Mouse (Mus musculus) intestine, embryonic 16.5 days (tissue): ENCODE data around the gene Chchd10. TPM values are rescaled to one million over a fixed set of nuclear protein-coding genes. Genes with fewer than 3 reads are reported as not detected.

Experiments
- ATAC-seq: fragments of 200-750 bp; cut with Nextera tagmentation; 2 replicates; pipeline ENCODE4 v1.8.0; 2017; ENCODE audit warnings: moderate TSS enrichment, moderate library complexity
- H3K27ac ChIP-seq: fragments of 300-500 bp; sonication (generic); 2 replicates; pipeline ENCODE4 v1.5.1; 2014; ENCODE audit warnings: mild to moderate bottlenecking, low read length
- H3K27me3 ChIP-seq: fragments of 300-500 bp; sonication (generic); replicated peaks from 2 replicates; pipeline ENCODE4 v1.6.1; 2014; ENCODE audit warnings: low read length, control low read depth, mixed read lengths; ENCODE audit not compliant: control insufficient read depth, insufficient read depth
- H3K36me3 ChIP-seq: fragments of 300-500 bp; sonication (generic); 2 replicates; pipeline ENCODE4 v1.6.1; 2014; ENCODE audit warnings: low read length, control low read depth; ENCODE audit not compliant: control insufficient read depth, insufficient read depth
- H3K4me1 ChIP-seq: fragments of 300-500 bp; sonication (generic); 2 replicates; pipeline ENCODE4 v1.6.1; 2014; ENCODE audit warnings: low read length, control low read depth, mixed read lengths; ENCODE audit not compliant: control insufficient read depth, insufficient read depth
- H3K4me2 ChIP-seq: fragments of 300-500 bp; sonication (generic); 2 replicates; pipeline ENCODE4 v1.6.1; 2014; ENCODE audit warnings: low read depth, low read length, control low read depth
- H3K4me3 ChIP-seq: fragments of 300-500 bp; sonication (generic); 2 replicates; pipeline ENCODE4 v1.5.1; 2014; ENCODE audit warnings: mild to moderate bottlenecking, low read length
- H3K9ac ChIP-seq: fragments of 300-500 bp; sonication (generic); 2 replicates; pipeline ENCODE4 v1.6.1; 2014; ENCODE audit warnings: low read depth, low read length
- H3K9me3 ChIP-seq: fragments of 300-500 bp; sonication (generic); 2 replicates; pipeline ENCODE4 v1.6.1; 2016; ENCODE audit warnings: low read length, control low read depth; ENCODE audit not compliant: control insufficient read depth
- WGBS: fragments of 180-500 bp; shearing (Covaris S2); extraction: QIAGEN DNeasy Blood & Tissue Kit; methylation state at CpG from one replicate; pipeline ENCODE4 v1.1.7; 2014; 5-methylcytosine and 5-hydroxymethylcytosine counted together
- polyA plus RNA-seq: library from polyadenylated mRNA; unstranded; fragments of >200 nt; fragmentation: Nextera tagmentation; extraction: Ambion mirVana; gene quantifications from 2 replicates; pipeline ENCODE4 v1.2.1, GENCODE M21; 2015

The Chchd10 gene
- polyA plus RNA-seq, 1 experiment from 2014 or later = 252 TPM

DNA sequence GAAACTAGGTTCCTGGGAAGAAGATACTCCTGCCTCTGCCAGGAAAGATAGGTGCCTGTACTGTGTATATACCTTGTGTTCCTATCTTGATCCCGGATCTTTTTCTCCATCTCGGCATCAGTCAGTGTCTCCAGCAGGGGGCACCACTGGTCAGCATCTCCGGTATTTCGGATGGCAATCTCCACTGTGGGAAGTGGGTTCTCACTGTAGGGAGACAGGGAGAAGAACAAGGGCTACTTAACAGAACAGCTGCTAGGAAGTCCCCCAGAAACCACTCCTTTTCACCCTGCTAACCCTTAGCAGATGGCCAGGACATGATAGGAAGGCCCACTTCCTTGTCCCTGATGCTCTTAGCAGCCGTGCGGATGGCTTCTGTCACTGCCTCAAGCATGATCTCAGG, 35.6 kb upstream of the Chchd10 start:
- Histone ChIP-seq H3K4me1 (peaks cover 5% of the 10 kb centered on the region), H3K27ac (no peak overlapping the region), H3K9ac (no peak overlapping the region), H3K4me3 (no peak overlapping the region), H3K9me3 (no peaks in the 10 kb centered on the region), H3K4me2 (no peak overlapping the region), H3K27me3 (no peaks in the 10 kb centered on the region), H3K36me3 (peaks cover 21% of the 10 kb centered on the region)
- 38% methylated on average over 6 of the region's 6 CpGs for WGBS
- no peak for ATAC-seq

- 81% methylated on average over 6 of the region's 6 CpGs for WGBS
- Histone ChIP-seq H3K27ac (no peak overlapping the region), H3K4me1 (peaks cover 5% of the 10 kb centered on the region), H3K9me3 (no peaks in the 10 kb centered on the region), H3K36me3 (peaks cover 25% of the 10 kb centered on the region), H3K9ac (no peak overlapping the region), H3K4me3 (no peak overlapping the region), H3K27me3 (no peaks in the 10 kb centered on the region), H3K4me2 (no peak overlapping the region)
- ATAC-seq = no peak
Measured at GRCm38 (mm10) chr10:75898039-75898564, 34.8 kb upstream of the Chchd10 start.

GRCm38 (mm10) chr10:75898846-75899245, 34.1 kb upstream of the Chchd10 start:
- Histone ChIP-seq H3K9me3 (no peaks in the 10 kb centered on the region), H3K4me1 (no peaks in the 10 kb centered on the region), H3K4me2 (no peak overlapping the region), H3K36me3 (peaks cover 29% of the 10 kb centered on the region), H3K4me3 (no peak overlapping the region), H3K27ac (no peak overlapping the region), H3K9ac (no peak overlapping the region), H3K27me3 (no peaks in the 10 kb centered on the region)
- ATAC-seq = 0 out of 2 replicates have a peak, but pooled peaks have one; percentile 7
- WGBS = 55% methylated on average over 3 of the region's 3 CpGs

DNA sequence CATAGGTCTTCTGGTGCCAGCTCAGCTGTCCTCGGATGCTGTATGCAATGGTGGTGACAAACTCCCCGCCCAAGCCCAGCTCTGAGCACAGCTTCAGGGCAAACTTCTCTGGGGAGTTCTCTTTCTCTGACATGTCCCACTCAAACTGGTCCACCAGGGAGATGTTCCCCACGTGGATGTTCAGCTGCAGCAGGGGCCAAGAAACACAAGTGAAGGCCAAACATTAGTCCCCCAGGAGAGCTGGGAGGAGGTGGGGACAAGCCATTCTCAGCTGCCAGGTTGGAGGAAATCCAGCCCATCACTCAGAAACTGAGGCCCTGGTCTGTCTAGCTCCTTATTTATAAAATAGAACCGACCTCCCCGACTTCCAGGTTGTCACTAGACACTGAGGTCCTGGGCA, 28.5 kb upstream of the Chchd10 start:
- Histone ChIP-seq H3K36me3 (peaks cover 31% of the 10 kb centered on the region), H3K4me2 (no peak overlapping the region), H3K9ac (no peak overlapping the region), H3K4me1 (no peaks in the 10 kb centered on the region), H3K9me3 (no peaks in the 10 kb centered on the region), H3K27me3 (no peaks in the 10 kb centered on the region), H3K4me3 (no peak overlapping the region), H3K27ac (no peak overlapping the region)
- no peak for ATAC-seq
- 86% methylated on average over 5 of the region's 5 CpGs for WGBS

DNA sequence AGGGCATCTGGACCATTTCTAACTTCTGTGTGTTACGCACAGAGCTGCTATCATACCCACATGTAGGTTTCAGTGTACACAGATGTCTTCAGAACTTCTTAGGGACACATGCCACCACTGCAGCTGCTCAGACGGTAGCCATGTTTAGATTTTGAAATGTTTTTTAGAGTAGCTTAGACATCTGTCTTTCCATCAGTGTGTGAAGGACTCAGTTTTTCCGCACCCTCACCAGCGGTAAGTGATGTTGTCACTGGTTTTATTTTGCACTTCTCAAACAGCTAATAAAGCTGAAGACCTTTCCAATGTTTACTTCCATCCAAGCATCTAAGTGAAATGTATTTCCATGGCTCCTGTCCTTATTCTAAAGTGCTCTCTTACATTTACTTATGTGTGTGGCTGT, 26.0 kb upstream of the Chchd10 start:
- Histone ChIP-seq H3K4me2 (no peak overlapping the region), H3K9ac (no peak overlapping the region), H3K4me3 (no peak overlapping the region), H3K4me1 (no peaks in the 10 kb centered on the region), H3K27ac (no peak overlapping the region), H3K27me3 (no peaks in the 10 kb centered on the region), H3K36me3 (peaks cover 40% of the 10 kb centered on the region), H3K9me3 (no peaks in the 10 kb centered on the region)
- no peak for ATAC-seq
- 87% methylated on average over 4 of the region's 4 CpGs for WGBS

- Histone ChIP-seq H3K4me2 (no peak overlapping the region), H3K4me1 (no peaks in the 10 kb centered on the region), H3K27ac (no peak overlapping the region), H3K9ac (no peak overlapping the region), H3K4me3 (no peak overlapping the region), H3K27me3 (no peaks in the 10 kb centered on the region), H3K9me3 (no peaks in the 10 kb centered on the region), H3K36me3 (peaks cover 28% of the 10 kb centered on the region)
- no peak for ATAC-seq
- 87% methylated on average over 2 of the region's 2 CpGs for WGBS
Measured at GRCm38 (mm10) chr10:75910698-75911097, 22.2 kb upstream of the Chchd10 start.

- Histone ChIP-seq H3K4me2 (no peak overlapping the region), H3K27me3 (no peaks in the 10 kb centered on the region), H3K36me3 (peaks cover 28% of the 10 kb centered on the region), H3K4me3 (no peak overlapping the region), H3K9ac (no peak overlapping the region), H3K9me3 (no peaks in the 10 kb centered on the region), H3K27ac (no peak overlapping the region), H3K4me1 (no peaks in the 10 kb centered on the region)
- no peak for ATAC-seq
- 63% methylated on average over 6 of the region's 6 CpGs for WGBS
Measured at GRCm38 (mm10) chr10:75913013-75913589, 19.8 kb upstream of the Chchd10 start.

DNA sequence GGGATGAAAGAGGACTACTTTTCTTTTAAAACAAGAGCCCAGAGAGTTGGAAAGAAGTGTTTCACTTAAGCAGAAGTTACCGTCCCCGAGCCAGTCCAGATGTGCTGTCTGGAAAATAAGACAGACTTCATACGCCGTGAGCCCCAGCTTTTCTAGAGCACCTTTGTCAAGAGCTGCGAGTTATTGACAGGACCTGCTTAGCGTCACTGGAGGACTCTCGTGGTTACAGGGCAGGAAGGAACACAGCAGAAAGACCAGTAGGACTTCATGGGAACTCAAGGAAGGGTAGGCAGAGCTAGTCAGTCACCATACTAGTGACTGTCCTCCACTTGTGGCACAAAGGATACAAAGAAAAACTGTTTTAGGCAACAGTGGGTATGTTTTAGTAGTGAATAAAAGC, 17.4 kb upstream of the Chchd10 start:
- Histone ChIP-seq H3K27ac (no peak overlapping the region), H3K4me2 (no peak overlapping the region), H3K9me3 (no peaks in the 10 kb centered on the region), H3K9ac (0 out of 2 replicates have a peak overlapping the region, but pooled peaks have one; percentile 6), H3K36me3 (peaks cover 15% of the 10 kb centered on the region; the same call in 1 of the 2 replicates), H3K4me3 (no peak overlapping the region), H3K27me3 (no peaks in the 10 kb centered on the region), H3K4me1 (peaks cover 15% of the 10 kb centered on the region)
- ATAC-seq = no peak
- WGBS = 71% methylated on average over 7 of the region's 7 CpGs

DNA sequence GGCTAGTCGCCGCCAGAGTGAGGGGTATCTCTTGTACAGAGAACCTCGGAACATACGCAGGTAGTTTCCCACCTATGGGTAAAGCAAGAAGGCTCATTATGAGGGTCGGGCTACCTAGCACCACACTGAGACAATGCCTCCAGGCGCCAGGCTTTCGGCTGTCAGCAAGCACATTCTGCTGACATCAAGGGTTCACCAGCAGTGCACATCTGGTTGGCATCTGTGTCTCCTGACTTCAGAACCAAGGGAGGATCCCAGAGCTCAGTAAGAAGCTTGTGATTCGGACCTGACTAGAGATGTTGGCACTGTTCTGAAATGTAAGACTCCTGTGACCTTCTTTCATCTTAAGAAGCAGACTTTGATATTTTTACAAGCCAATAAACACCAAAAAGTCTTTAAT, 16.1 kb upstream of the Chchd10 start:
- WGBS = 77% methylated on average over 8 of the region's 8 CpGs
- H3K9me3 ChIP-seq = no peaks in the 10 kb centered on the region

GRCm38 (mm10) chr10:75919026-75919425, 13.9 kb upstream of the Chchd10 start:
- H3K9ac ChIP-seq = no peak overlapping the region
- no peaks in the 10 kb centered on the region for H3K9me3 ChIP-seq
- H3K27ac ChIP-seq = no peak overlapping the region
- H3K4me1 ChIP-seq = peaks cover 22% of the 10 kb centered on the region
- H3K4me2 ChIP-seq = no peak overlapping the region
- WGBS = 79% methylated on average over 5 of the region's 5 CpGs
- H3K4me3 ChIP-seq = no peak overlapping the region
- no peaks in the 10 kb centered on the region for H3K27me3 ChIP-seq
- H3K36me3 ChIP-seq = 0 out of 2 replicates have a peak, but pooled peaks cover 6% of the 10 kb centered on the region
- no peak for ATAC-seq

More for the DNA sequence above, 16.1 kb upstream of the Chchd10 start:
- Histone ChIP-seq H3K27me3 (no peaks in the 10 kb centered on the region), H3K4me2 (no peak overlapping the region), H3K27ac (no peak overlapping the region), H3K4me3 (no peak overlapping the region), H3K36me3 (0 out of 2 replicates have a peak, but pooled peaks cover 6% of the 10 kb centered on the region), H3K4me1 (peaks cover 16% of the 10 kb centered on the region), H3K9ac (no peak overlapping the region)
- ATAC-seq = no peak
